Mouse (Mus musculus): ENCODE measurements at regions not wholly inside any gene's neighbourhood (a gene's known extent, or its start where the extent isn't known, plus 50 kb on each side); places are given as distances from the start of the nearest gene placed in this dataset.

DNA sequence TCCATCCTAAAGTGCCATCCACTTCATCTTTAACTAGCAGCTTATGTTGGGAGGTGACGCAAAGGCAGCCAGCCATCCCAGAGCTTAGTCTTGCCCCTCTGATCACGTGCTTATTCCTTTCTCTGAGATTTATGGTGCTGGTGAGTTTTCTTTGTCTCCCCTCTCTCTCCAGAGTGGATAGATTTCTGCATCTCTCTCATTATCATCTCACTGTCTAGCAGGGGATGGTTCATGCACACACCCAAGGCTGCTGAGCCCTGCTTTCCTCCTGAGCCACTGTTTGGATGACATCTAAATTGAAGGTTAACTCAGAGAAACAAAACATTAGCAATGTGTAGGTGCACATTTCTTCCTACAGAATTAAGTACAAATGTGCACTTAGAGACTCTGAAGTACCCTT is 539.6 kb downstream of the Cdk5rap2 start:
- TF ChIP-seq CTCF (IDR thresholded peaks at IDR 0.05; ENCODE audit: low read depth, low read length) (no peak), POLR2A (IDR thresholded peaks at IDR 0.05; ENCODE audit: extremely low read depth, insufficient read depth, low read length) (no peak)
